Mouse (Mus musculus): ENCODE results near the gene Gm49601.

Gene Gm49601

DNA sequence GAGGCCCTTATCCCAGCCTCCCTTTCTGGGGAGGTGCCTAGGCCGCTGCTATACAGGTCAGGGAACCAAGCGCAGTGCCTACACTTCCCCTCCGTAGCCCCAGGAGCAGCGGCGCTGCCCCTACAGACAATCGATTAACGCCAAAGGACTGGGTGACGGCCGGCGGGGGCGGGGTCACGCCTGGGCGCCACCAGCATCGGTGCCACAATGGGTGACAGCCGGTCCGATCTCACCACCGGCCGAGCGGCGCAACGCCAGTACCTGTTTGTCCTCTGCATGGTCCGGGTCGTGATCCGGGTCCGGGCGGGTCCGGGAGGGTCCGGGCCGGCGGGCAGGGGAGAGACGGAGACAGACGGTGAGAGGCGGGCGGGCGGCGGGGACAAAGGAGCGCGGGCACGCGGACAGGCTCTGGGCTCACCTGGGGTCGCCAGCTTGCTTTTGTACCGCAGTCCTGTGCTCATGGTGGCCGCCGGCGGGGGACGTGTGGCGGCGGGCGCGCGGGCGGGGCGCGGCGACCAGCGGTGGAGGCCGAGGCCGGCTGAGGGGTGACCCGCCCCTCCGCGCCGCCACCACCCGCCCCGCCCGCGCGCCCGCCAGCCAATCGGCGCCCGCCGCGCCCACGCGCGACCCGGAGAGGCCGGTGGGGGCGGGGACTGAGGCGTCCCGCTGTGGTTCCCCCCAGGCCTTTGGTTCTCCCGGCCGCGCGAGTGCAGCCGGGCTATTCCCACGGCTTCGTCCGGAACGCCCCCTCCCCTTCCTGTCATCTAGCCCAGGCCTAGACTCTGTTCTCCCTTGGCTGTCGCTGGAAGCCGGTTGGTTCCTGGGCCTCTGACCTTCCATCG is 3.4 kb upstream of the Gm49601 start, which contains the start of gene Sept5:
Sept5 (minus strand) TSS at position 565 of the 842 bp plus-strand sequence.
- DNase-seq (ENCODE audit: low read depth) = peak; percentile 84

DNA sequence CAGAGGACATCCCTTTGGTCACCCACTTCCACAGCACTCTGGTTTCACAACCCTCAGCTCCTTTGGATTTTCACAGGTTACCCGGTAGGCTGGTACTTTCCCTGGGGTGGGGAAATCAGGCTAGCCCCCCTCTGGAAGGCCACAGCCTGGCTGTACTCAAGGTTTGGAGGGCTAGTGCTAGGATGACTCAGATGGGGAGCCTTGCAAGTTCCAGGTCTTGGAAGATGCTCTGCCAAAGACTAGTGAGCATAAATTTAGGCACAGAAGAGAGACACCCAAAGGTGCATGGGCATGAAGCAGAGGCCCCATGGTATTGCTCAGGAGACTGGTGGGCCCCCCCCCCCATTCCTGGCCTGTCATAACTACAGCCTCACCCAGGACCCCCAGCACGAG is 2.7 kb upstream of the Gm49601 start:
- DNase-seq (ENCODE audit: low read depth) = peak; percentile 51

DNA sequence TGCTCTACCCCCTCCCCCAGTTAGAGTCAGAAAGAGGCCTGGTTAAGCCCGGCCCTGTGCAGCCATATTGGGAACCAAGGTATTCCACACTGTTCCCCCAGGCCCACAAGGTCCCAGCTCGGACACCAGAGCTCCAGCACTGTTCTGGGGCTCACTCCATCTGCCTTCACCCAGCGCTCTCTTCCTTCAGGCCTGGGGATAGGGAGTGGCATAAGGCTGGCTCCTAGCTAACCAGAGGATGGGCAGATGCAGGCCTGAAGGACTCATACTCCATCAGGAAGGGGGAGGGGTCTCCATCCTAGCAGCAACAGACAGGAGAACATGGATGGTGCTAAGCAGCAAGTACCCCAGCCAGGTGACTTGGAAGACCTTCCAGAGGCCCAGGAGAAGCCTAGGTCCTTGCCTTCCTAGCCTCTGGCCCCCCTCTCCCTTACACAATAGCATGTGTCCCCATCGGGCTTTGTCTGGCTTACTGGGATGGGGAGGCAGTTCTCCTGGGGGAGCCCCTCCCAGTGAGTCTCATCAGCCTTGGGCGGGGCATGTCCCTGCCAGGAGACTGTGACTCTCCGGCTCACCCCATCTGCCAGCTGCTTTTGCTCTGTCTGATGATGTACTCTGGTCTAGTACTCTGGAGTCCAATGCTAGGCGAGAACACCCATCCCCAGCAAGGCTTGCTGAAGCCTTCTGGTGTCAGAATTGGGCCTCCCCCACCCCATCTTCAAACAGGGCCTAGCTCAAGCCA is 2.1 kb upstream of the Gm49601 start:
- peak; percentile 61 for DNase-seq (ENCODE audit: low read depth)

DNA sequence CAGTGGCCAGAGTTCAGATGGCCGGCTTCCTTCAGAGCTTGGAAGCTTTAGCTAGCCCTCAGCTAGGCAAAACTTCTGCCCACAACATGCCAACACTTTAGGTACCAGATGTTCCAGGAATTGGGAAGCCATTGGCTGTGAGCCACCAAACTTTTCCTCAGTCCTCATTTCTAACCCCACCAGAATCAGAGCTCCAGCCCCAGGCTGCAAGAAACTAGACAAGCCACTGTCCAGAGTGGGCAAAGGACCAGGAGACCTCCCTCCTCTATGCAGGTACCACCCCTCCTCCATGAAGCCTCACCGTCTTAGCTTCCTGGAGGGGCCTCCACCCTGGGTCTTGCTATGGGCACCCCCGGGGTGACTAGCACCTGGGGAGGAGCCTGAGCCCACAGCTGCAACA is 936 bp upstream of the Gm49601 start:
- peak; percentile 42 for DNase-seq (ENCODE audit: low read depth)

DNA sequence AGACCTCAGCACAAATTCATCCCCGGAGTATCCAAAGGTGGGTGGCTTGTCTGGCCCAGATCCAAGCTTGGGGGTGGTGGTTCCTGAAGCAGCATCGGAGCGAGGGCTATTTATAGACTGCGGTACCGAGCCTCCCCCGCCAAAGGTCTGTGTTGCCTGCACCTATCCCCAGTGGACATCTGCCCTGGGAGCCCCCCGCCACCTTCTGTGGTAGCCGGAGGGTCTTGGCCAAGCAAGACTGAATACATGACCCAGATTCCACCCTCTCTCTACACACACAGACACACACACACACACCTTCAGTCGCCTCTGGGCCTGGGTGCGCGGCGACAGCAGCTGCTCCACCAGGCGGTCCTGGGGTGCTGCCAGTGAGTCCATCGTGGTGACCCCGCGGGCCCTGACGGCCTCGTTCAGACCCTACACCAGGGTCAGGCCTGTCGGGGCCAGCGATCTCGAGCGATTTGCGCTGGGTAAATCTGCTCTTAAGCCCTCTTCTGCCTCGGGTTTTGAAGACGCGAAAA is 376 bp downstream of the Gm49601 start:
- DNase-seq (ENCODE audit: low read depth) = no peak

DNA sequence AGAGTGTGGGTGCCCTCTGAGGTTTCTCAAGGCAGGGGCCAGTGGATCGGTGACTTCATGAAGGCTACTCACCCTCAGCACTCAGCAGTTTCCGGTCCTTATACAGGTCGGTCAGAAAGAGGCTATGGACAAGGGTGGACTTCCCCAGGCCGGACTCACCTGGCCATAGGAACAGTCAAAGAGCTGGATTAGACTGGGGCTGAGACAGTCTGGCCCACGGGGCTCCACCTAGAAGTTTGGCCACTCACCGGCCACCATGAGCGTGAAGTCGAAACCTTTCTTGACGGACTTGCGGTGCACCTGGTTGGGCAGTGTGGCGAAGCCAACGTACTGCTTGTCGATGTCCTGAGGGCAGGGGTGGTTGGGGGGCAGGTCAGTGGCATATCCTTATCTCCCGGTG is 1.1 kb downstream of the Gm49601 start:
- no peak for DNase-seq (ENCODE audit: low read depth)

DNA sequence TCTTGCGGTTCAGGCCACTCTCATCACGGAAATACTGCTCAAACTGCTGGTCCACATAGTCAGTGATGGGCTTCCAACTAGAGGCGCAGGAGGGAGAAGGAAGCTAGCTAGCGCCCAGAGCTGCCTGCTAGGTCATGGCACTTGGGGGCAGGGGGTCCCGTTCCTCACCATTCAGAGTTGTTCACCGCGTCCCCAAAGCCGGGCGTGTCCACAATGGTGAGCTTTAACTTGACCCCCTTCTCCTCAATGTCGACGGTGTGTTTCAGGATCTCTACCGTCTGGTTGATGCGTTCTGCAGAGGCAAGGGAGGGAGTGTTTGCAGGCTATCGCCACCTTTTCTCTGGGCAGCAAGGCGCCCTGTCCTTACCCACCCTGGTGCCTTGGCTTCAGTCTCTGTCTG is 1.6 kb downstream of the Gm49601 start:
- no peak for DNase-seq (ENCODE audit: low read depth)

DNA sequence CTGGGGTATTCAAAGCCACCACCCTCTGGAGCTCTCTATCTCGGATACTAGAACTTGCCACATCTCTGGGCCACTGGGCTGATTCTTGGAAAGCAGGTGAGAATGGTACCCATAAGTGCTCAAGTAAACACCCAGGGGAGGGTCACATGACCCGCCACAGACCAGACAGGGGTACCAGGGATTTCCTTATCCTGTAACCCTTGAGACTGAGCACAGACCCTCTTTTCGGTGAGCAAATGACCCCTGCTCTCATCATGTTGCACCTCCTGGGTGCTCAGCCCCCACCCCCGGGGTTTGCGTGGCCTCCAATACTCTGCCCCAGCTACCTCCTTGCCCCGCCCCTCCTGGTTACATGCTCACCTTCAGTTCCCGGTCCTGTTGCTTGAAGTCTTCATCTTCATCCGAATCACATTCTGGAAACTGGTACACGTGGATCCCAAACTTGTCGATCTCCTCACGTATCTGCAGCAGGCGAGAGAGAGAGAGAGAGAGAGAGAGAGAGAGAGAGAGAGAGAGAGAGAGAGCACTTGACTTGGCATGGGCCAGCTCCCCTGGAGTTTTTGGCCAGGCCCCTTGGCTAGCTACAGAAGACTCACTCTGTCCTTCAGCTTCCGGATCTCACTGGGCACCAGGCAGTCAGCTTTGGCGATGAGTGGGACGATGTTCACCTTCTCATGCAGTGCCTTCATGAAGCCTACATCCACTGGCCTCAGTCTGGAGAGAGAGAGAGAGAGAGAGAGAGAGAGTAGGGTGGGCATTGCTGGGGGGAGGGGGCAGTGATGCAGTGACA is 2.3 kb downstream of the Gm49601 start:
- no peak for DNase-seq (ENCODE audit: low read depth)

DNA sequence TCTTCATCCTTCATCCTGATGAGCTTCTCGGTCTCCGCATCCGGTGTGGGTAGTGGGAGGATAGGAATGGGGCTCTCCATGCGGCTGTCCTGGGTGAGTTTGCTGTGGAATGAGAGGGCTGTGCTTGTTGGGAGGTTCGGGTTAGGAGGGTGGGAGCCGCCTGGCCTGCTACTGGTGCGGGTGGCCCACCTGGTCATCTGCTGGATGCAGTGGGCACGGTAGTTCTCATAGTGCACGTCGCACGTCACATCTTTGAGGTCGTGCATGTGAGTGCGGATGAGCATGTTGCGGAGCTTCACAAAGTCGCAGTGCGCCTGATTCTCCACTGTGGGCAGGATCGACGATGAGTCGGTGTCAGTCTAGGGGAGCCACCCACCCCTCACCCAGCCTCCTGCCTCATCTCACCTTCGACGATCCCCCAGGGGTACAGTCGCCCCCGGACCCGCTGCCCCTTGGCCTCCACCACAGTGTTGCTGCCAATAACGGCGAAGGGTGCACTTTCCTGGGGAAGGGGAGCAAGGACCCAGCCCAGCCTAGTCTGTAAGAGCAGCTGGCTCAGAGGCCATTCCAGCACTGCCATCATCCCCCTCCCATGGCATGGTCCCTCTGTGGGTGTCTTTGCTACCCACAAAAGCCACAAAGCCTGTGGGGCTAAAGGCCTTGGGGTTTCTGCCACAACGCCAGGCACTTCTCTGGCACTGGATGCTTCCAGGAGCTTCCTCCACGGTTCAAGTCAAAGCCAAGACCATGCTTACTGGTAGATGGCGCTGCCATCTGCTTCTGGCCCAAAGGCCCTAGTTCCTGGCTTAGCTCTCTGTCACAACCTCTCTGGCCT is 3.1 kb downstream of the Gm49601 start:
- no peak for DNase-seq (ENCODE audit: low read depth)

DNA sequence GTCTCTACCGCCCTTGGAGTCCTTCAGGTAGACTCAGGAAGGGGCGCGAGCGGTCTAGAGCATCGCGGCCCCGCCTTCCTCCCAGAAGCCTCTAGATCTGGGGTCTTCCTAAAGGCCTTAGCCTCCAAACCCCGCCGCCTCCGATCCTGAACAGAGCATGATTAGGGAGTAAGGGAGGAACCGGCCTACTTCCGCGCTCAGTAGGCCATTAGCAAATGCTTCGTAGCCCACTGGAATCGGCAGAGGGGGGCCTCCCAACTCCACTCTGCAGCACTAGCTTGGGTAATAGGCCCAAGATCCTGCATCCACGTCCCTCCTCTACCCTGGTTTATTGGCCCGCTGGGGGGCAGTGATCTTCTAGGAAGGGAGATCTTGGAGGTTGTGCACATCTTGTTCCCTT is 4.2 kb downstream of the Gm49601 start, which contains the start of gene Gp1bb:
Gp1bb (minus strand) TSS at position 385 of the 400 bp plus-strand sequence.
- no peak for DNase-seq (ENCODE audit: low read depth)

DNA sequence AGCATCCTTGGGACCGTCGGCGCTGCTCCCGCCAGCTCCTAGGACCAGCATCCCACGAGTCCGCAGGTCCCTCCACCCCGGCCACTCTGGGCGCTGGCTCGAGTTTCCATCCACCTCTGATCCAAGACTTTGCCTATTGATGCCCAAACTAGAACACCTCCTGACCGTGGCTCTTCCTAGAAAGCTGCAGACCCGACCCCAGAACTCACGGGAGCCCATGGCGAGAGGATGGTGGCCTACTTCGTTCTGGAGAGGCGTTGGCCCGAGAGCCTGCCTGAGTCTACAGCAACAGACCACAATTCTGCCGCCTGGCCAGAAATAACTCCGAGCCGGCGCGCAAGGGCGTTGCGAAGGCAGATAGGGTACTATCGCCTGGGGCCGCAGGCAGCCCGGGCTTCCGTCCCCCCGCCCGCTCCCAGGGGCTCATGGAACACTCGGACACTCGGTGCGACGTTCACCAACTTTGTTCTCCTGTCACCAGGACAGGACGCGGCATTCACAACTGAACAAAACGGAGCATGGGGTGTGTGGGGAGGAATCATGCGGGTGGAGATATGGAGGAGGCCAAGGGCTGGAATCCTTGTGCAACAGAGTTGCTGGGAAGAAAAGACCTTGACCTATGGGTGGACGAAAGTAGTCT is 4.7 kb downstream of the Gm49601 start:
- DNase-seq (ENCODE audit: low read depth) = no peak

DNA sequence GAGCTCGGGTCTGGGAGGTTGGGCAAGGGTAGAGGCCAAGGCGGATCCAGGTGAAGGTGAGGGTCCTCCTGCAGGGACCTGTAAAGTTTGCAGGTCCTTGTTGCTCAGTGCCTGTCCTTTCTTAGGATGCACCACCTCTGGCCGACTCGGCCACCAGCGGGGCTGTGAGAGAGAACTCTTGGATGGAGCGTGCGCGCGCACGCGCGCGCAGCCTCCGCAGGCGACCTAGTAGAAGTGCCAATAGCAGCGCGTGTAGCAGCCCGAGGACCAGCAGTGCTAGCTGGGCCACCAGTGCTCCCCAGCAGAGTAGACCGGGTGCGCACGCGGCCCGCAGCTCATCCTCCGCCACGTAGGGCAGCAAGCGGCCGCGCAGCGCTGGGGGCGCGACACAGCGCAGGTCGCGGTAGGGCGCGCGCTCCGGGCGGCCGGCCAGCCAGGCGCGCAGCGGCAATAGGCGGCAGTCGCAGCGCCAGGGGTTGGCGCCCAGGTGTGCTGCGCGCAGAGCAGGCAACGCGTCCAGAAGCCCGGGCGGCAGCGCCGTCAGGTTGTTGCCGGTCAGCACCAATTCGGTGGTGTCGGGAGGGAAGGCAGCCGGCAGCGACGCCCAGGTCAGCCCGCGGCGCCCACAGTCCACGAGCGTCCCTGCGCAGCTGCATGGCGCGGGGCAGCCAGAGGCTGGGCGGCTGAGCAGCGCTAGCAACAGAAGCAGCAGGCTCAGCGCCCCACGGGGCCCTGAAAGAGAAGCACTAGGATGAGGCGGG is 5.4 kb downstream of the Gm49601 start:
- no peak for DNase-seq (ENCODE audit: low read depth)

DNA sequence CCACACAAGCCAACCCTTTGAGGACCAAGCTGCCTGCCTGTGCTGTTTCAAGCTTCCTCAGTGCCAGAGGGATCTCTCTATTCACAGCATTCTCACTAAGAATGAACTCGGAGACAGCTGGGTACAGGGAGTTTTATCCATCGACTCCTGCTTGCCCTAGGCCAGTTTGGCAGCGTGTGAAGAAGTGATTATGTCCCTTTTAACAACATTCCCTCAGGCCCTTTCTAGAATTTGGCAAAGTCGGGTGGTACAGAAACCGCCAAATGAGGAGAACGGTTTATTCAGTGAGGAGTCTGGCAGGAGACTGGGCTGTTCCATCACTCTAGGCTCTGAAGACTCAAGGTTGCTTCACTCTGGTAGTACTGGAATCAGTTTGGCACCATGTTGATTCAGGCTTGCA is 6.0 kb downstream of the Gm49601 start:
- DNase-seq (ENCODE audit: low read depth) = no peak

DNA sequence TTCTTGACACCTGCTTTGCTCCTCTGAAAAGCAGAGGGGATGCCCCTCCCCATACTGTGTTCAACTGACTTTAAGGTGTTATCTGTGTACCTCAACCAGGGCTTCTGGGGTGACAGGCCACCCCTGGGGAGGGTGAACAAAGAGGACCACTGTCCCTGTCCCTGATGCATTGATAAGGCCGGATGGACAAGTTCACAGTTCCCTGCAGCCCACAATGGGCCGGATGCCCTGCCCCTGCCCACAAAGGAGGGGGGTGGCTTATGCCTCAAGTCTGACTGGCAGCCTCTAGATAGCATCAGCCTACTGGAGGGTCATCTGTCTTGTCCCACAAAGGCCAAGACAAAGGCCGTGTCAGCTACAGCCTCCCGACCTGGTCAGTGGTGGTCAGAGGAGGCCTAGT is 7.1 kb downstream of the Gm49601 start:
- DNase-seq (ENCODE audit: low read depth) = no peak

DNA sequence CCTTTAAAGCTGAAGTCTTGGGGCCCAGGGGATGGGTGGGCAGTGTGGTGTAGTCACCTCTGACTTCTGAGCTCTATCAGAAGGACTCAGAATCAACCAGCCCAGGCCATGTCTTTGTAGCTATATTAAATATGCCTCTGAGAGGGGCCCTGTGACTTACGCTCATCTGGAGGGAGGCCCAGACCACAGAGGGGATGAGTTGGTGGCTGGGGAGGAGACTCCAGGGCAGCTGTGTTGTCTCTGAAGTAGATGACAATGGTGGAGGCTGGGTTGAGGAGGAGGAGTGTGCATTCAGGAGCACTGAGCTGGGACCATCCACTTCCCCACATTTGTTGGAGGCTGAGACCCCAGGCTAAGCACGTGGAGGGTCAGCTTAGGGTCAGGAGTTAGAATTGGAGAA is 7.9 kb downstream of the Gm49601 start:
- DNase-seq (ENCODE audit: low read depth) = no peak

DNA sequence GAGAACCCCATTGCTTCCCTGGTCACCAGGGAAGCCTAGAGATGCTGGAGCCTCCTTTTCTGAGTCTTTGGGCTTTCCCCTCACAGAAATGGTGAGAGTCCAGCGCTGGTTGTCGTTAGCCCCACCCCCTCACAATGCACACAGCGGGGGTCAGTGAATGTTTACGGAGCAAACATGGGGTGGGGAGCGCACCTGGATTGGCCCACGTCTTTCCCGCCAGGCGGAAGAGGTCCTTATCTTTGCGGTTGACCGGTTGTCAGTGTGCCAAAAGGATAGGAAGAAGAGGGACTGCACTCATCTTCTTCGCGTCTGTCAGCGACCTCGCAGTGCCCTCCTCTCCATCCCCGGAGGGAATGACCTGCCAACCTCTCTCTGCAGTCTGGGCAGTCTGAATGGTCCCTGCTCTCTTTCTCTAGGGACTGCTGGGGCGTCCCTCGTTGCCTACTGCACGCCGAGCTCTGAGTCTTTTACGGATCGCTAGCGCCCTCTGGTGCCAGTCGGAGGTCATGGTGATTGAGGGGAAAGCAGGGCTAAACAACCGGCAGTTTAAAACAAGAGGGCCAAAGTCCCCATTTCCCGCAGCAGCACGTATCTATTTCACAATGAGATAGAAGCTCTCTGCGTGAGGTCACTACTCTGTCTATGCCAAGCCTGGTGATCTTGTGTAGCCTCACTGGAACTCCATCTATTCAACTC is 8.7 kb downstream of the Gm49601 start:
- peak; percentile 93 for DNase-seq (ENCODE audit: low read depth)

DNA sequence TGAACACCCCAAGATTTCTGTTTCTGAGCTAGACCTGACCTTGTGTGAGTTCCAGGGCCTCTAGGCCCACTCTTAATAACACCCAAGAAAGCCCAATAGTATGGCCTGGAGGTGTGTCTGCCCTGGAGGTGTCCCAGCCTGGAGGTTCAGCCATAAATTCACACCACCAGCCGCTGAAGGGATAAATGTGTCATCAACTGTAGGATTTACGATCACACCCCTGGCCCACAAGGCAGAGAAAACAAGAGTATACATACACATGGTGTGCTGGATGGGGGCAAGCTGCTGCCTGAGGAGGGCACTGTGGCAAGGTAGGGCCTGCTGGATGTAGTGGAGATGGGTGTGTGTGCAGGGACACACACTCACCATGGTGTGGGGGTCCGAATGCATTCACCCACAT is 12.9 kb downstream of the Gm49601 start:
- DNase-seq (ENCODE audit: low read depth) = peak; percentile 27

DNA sequence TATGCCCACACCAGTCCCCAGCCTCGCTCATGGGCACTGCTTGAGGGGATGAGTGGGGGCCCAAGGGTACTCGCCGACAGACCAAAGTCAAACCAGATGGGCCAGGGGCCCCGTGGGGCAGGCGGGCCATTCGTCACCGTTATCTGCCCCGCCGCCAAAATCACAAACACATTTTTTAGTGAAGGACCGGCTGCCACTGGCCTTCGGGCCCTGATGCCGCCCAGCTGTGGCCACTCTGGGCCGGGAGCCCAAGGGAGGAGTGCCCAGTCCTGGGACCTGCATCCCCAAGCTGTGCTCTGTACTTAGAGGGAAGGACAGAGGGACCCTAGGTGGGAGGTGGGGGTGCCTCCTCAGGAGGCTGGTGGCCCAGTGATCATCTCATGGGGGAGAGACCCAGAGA is 14.5 kb downstream of the Gm49601 start:
- DNase-seq (ENCODE audit: low read depth) = no peak

DNA sequence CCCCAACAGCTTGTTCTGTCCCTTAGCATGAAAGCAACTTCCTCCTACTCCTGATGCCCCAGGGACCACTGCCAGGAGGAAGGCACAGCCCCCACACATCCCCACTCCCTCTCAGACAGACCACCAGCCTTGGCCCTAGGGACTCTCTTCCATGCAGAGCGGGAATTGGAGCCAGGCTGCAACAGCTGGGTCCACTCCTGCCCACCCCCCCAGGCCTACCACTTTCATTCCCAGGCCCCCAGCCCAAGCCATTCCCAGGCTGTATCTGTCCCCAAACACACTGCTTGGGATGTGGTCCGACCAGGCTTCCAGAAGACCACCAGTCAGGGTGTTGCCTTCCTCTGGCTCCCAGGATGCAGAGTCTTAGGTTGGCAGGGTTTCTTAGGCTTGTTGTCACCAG is 17.1 kb downstream of the Gm49601 start:
- no peak for DNase-seq (ENCODE audit: low read depth)

Data from NIH3T3 (cell line).